Mouse (Mus musculus): ENCODE results near the gene Bank1.

- TF ChIP-seq CTCF (IDR thresholded peaks at IDR 0.05; ENCODE audit: low read depth, low read length), result no peak
- no peak for TF ChIP-seq POLR2A (IDR thresholded peaks at IDR 0.05; ENCODE audit: borderline replicate concordance, low read depth, low read length)
These were observed 210.2 kb downstream of the Bank1 start for GRCm38 (mm10) chr3:136115478-136116215.
